Mouse (Mus musculus): ENCODE data around the gene Spred2. TPM values are rescaled to one million over a fixed set of nuclear protein-coding genes. Genes with fewer than 3 reads are reported as not detected.
"Not testable (repeated sequence)": the region's sequence is repeated elsewhere in the genome, so short reads cannot be mapped to it uniquely, and the experiment has no call there.

Gene Spred2
- total RNA-seq, 2 experiments from 2014 or later, result 79.2 to 82.6 TPM

DNA sequence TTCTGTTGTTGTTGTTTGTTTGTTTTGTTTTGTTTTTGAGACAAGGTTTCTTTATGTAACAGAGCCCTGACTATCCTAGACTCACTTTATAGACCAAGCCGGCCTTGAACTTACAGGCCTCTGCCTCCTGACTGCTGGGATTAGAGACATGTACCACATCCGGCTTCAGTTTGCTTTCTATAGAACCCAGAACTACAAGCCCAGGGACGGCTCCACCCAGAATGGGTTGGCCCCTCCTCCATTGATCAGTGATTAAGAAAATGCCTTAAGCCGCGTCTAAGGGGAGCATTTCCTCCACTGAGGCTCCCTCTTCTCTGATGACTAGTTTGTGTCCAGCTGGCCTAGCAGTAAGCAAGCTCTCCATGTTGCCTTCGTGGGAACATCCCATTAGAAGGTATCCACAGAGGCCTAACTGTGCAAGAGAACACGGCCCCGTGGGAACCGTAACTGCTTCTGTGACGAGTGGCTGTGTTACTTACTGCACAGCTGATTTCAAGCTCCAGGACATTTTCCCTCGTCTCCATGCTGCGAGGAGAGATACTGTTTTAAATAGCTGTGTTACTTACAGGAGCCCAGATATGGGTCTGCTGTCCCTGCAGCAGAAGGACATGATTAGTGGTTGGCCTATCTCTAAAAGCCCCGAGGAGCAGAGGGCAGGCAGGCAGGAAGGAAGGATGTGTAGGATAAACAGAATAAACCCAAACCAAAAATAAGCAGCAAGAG lies 128.8 kb downstream of the Spred2 start:
- no peak for DNase-seq (ENCODE audit: low spot score in 2 of 2)

DNA sequence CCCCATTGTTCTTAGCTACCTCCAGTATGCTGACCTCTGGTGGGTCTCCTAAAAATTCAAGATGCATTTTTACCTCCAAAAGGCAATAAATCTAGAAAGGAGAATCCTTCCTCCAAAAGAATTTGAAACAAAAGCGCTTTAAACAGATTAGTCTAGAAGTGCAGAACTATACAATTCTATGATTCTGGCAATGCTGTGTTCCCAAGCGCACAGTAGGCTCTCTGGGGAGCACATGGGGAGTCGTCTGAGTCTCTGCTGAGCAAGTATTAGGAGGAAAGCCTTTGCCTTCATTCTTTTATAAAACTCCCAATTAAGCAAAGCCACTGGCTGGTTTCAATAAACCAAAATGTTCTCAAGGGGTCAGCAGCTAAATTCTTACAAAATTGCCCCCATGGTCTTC lies 129.8 kb downstream of the Spred2 start:
- no peak for DNase-seq (ENCODE audit: low spot score in 2 of 2)

DNA sequence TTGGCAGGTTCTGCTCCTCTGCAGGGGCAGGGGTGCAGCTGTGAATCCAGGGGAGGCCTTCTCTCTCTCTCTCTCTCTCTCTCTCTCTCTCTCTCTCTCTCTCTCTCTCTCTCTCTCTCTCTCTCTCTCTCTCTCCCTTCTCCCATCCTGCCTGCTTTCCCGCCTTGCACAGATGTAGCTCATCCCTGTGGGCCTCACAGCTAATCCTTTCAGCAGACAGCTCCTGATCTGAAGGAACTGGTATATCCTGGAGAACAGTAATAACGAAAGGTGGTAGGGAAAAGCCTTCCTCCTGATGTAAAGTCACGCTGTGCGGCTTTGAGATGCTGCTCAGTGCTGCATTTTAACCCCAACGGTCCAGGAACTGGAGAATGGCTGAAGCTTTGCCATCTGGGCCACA lies 130.4 kb downstream of the Spred2 start:
- DNase-seq (ENCODE audit: low spot score in 2 of 2), result no peak

DNA sequence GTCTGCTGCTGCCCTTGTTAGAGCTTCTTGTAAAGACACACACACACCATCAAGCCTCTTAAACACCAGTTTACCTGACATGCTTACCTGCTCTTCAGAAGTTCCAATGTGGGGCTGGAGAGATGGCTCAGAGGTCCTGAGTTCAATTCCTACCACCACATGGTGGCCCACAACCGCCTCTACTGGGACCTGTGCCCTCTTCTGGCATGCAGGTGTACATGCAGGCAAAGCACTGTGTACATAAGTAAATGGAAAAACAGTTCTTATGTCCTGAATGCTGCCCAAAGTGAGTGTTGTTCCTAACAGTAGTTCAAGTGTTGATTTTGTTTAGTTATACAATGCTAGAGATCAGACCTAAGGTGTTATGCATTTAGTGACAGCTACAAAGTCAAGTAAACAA lies 132.0 kb downstream of the Spred2 start:
- DNase-seq (ENCODE audit: low spot score in 2 of 2), result no peak

DNA sequence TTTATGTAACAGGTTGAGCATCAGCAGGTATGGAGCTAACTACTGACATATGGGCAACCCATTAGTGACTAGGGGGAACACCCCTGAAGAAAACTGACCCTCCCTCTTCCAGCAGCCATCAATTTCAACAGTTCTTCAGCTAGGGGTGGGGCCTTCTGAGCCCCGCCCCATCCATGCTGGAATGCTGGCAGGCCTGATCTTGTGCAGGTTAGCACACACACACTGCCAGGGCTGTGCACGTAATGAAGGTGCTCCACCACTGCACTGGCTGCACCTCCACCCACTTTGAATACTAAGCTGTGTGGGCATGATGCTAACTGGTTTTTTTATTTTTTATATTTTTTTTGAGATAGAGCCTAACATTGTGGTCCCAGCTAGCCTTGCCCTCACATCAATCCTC lies 133.3 kb downstream of the Spred2 start:
- DNase-seq (ENCODE audit: low spot score in 2 of 2), result no peak

DNA sequence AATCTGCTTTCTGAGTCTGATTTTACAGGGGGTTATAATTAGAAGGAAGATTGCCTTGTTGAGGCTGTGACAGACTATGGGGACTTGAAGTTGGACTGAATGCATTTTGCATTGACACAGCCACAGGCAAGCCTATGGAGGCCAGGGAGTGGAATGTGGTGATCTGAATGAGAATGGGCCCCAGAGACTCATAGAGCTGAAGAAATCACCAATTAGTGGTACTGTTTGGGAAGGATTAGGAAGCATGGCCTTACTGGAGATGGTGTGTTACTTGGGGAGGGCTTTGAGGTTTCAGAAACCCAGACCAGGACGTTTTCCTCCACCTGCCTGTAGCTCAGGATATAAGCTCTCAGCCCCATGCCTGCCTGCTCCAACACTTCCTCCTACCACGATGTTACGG lies 135.6 kb downstream of the Spred2 start:
- no peak for DNase-seq (ENCODE audit: low spot score in 2 of 2)

DNA sequence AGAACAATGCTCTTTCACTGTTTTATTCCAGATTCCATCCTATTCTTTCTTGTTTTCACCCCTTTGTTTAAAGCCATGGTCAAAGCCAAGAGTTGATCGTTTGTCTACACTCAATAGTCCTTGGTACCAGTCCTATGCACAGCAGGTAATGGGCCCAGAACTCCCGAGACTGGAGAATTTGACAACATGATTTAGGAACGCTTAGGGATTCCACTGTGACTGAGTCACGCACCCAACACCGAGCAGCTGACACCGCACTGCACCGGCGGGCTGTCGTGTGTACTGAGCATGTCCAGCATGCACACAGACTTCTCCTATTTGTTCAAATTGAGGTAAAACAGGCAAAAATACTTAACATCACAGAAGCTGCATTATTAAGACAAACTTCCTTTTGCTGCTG lies 138.6 kb downstream of the Spred2 start:
- DNase-seq (ENCODE audit: low spot score in 2 of 2), result not testable (repeated sequence)

DNA sequence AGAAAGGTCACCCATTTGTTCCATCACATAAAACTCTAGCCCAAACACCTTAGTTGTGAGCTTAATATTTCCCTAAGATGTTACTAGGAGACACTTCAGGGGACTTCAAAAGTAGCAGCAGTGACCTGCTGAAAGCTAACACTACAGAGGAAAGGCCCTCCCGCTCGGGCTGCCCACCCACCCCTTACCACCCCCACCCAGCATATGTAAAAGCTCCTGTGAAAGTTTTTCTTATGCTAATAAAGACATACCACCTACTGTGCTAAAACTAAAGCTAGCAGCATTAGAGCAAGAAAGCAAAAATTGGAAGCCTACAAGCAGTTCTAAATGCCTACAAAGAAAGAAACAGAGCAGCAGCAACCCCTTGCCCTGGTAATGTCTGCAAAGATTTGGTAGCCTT lies 139.9 kb downstream of the Spred2 start:
- not testable (repeated sequence) for DNase-seq (ENCODE audit: low spot score in 2 of 2)

DNA sequence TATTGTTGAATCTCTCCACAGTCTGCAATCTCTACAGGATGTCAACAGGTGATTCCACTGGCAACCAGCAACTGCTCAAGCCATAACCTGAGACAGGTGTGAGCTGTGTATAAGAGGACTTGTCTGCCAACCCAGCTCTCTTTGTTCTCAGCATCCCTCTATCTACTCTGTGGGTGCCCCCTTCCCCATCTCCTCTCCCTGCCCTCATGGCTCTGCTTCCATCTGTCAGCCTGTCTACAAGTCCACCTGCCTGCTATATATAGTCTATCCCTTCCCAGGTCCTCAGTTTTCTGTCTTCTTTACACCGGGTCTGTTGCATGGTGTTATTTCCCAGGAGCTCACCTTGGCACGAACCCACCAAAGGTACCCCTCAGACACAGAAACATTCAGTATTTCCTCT lies 140.8 kb downstream of the Spred2 start:
- DNase-seq (ENCODE audit: low spot score in 2 of 2), result no peak

DNA sequence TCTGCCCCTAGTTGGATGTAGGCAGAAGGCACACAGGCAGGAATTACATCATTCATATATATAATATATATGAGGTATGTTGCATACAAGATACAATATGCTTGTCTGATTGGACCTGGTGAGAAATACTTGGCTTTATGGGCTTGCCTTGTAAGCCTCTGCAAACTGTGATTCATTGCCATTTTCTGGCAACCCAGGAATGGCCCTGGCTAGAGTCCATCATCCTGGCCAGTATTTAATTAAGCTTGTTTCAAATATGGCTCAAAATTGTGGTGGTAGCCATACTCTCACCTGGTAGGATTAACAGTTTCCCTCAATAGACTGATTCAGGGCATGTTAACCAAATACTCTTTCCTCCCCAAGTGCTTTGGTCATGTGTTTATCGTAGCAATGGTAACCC lies 141.9 kb downstream of the Spred2 start:
- DNase-seq (ENCODE audit: low spot score in 2 of 2), result no peak

DNA sequence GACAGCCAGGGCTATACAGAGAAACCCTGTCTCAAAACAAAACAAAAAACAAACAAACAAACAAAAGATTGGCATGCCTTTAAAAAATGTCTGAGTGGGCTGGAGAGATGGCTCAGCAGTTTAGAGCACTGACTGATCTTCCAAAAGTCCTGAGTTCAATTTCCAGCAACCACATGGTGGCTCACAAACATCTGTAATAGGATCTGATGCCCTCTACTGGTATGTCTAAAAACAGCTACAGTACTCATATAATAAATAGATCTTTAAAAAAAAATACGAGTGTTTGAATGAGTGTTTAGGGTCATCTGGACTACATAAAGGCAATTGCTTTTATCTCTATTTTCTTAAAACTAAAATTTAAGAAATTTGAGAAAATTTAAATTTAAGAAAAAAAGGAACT lies 143.3 kb downstream of the Spred2 start:
- DNase-seq (ENCODE audit: low spot score in 2 of 2), result no peak

DNA sequence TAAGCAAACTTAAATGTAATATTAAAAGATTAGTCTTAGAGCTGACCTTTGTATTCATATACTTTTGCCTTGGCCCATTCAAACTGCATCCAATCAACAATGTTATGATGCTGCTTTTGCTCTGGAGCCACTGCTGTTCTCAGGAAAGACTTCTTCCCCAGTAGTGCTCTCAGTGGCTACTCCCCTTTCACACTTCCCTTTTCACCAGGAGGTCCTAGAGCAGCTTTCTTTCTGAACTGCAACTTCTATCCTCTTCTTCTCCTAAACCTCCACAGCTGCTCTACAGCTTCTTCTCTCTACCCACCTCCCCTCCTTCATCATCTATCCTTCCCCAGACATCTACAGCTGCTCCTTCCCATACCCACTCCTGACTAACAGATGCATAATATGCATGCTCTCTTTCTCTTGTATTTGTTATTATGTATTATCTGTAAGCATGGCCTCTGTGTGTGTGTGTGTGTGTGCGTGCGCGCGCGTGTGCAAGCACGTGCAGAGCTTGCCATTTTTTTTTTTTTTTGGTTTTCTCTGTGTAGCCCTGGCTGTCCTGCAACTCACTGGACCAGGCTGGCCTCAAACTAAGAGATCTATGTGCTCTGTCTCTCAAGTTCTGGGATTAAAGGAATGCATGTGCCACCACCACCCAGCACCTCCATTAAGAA lies 144.3 kb downstream of the Spred2 start:
- no peak for DNase-seq (ENCODE audit: low spot score in 2 of 2)

DNA sequence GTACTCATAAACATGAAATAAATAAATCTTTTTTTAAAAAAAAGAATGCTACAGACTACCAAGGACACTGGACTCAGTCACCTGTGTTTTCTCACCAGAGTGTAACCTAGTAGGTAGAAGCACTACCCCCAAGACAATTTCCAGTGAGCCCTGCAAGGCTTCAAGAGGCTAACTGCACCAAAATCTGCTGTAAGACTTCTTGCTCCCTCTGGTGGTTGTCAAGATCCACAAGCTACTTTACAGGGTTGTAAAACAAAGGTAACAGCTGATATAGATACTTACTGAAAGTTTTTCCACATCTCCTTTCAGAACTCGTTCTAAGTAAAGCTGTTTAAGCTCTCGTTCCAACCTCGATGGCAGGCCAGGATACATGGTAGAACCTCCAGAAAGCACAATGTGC lies 148.0 kb downstream of the Spred2 start:
- no peak for DNase-seq (ENCODE audit: low spot score in 2 of 2)

DNA sequence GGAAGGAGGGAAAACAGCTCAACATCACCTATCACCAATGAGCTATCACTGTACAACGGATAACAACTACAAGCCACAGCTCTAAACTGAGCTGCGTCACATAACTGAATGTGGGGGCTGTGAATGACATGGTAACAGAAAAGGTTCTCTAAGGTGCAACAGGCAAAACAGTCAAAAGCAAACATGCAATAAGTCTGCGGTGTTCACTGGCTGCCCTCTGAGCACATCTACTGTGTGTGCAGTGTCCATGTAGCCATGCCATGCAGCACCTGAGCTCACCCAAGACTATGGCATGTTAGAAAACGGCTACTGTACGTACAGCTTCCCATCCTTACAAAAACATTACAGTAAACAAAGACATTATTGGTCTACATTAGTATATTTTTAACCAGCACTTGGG lies 148.7 kb downstream of the Spred2 start:
- no peak for DNase-seq (ENCODE audit: low spot score in 2 of 2)

Other genes with a start within 250 kb of the Spred2 start
- 100 to 1,000 TPM; 307 to 336 TPM for gene Actr2, start 188.5 kb downstream of the Spred2 start, total RNA-seq (2021)